Mouse (Mus musculus): ENCODE data around the gene Ctxn2.

Ctxn2 gene

DNA sequence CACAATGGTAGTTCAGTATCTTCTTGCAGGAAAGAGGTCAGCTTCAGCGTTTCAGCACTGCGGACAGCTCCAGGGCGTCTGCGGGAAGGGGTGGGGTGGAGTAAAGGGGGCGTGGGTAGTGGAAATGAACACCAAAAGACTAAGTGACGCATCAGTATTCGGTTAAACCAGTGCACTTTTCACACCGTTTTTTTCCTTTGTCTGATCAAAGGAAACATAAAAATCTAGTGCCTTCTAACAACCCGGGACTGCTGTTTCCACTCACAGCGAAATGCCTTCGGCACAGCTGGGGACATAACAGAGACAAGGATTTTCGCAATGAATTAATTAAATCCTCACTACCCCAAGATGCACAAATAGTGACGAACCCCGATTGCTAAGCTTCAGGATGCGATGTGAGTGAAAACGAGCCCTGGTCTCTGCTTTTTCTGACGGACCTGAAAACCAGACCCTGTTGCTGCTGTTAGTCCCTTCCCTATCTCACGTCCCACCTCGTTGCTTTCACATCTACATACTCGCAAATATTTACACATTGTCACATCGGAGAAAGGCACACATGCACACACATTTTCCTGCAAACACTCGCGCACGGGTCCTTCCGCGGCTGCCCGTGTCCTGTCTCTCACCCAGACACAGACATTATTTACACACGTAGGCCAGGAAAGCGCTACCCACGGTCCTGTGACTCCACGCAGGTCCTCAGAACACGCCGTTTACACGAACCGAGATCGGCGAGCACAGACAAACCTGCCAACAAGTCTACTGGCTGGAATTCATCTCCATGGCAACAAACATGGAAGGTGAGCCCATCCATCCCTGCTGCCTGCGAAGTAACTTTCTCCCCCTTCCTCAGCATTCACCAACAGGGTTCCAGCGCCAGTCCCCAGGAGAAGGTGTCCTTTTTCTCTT lies at the start of gene Ctxn2:
TSS of gene Ctxn2 (plus strand) at position 790 of the 909 bp plus-strand sequence.
- TF ChIP-seq GATA4 (IDR thresholded peaks at IDR 0.05; ENCODE audit: insufficient replicate concordance, low read length), result no peak

DNA sequence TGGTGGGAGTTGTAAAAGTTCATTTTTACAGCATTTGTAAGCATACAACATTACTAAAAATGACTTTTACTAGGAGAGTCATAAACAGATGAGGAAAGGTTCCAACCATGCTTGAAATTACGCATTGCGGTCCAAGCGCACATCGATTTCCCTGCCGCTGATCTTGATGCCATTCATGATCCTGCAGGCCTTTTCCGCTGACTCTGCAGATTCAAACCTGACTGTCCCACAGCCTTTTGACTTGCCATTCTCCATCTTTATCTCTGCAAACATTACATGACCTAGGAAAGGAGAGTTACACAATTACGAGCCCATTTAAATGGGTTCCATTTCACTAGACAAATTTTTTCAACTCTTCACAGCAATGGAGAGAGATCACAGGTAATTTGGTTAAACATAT lies 47.7 kb upstream of the Ctxn2 start:
- TF ChIP-seq GATA4 (IDR thresholded peaks at IDR 0.05; ENCODE audit: insufficient replicate concordance, low read length), result no peak

DNA sequence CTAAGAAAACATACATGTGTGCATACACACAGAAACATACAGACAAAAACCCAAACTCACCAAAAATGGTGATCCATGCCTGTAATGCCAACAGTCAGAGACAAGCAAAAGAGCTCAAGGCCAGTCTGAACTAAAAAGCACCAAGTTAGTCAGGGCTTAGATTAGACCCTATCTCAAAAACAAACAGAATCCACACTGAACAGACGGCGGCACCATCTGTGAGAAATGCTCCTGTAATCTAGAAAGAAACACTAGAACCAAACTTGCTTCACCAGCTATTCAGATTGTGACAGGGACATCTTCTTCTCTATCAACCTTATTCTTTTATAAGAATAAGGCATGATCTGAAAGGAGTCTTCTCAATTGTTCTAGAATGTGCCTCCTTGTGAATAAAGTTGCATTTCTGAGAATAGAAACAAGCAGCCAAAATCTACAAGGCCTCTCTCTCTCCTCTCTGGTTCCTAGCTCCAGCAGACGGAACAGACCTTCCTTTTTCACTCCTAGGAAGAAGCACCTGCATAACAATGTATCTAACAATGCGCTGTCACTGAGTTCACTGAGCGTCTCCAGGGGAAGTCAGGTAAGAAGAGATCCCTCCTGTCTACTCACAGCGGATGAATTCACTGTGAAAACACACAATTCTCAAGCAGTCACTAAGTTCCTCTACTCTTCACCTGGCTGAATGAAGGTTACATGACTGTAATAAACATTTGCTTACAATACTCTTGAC lies 16.9 kb upstream of the Ctxn2 start:
- TF ChIP-seq GATA4 (IDR thresholded peaks at IDR 0.05; ENCODE audit: insufficient replicate concordance, low read length), result no peak

DNA sequence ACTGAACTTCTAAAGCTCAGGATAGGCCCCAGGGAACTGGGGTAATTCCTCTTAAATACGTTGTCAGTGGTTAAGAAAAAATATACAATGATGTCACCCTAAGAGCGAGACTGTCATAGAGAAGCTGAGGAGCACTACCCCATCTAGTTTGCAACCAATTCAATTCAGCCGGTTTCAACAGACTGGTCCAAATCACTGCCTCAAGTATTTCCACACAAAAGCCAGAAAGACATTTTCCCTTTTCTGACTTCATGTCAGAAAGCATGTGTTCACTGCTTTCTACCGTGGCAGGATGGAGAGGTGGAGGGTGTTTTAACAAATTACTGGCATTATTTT lies 14.2 kb upstream of the Ctxn2 start:
- no peak for TF ChIP-seq GATA4 (IDR thresholded peaks at IDR 0.05; ENCODE audit: insufficient replicate concordance, low read length)

DNA sequence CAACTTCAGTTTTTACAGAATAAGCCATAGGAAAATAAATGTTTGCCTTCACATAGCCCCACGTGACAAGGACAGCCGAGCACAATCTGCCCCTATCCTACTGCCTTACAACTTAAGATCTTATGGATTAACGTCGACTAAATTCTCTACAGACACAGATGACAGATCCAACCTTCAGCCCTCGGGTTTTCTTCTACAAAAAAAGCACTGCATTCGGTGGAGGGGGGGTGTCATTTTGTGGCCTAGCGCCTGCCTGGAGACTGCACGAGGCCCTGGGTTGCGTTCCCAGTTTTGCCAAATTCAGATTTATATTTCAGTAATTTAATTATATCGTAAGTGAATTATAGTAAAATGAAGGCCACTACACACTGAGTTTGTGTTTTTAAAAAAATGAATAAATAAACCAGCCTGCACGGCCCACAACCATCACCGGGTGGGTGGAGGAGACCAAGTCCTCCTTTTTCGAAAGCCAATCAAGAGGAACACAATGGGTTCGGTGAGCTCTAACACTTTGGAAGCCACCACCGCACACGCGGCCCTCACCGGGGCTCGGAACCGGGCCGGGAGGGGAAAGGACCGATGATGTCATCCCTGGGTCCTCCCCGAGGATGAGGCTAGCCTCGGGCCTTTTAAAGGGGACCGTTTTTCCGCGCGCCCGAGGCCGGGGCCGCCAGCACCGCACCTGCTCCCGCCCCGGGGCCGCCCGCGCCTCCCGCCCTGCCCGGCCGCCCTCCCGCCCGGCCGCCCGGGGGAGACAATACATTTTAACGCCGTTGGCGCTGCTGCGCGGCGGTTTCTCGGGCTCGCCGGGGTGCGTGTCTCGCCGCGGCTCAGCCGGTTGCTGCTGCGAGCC lies 13.6 kb upstream of the Ctxn2 start:
- no peak for TF ChIP-seq GATA4 (IDR thresholded peaks at IDR 0.05; ENCODE audit: insufficient replicate concordance, low read length)

DNA sequence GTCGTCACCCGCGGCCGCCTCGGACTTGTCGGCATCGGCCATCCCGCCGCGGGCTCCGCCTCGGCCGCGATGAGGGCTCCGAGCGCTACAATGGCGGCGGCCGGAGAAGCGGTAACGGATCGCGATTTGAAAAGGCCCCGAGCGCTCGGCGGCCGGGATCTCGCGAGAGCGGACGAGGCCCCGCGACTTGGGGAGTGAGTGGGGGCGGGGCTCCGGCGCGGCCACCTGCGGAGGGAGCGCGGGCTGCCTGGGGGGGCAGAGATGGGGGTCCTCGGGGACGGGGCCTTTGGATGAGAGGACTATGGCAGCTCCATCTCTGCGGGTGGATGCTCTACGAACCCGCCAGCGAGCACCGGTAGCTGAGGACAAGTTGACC lies 13.0 kb upstream of the Ctxn2 start, which contains the start of gene Myef2:
TSS of gene Myef2 (minus strand) at position 185 of the 376 bp plus-strand sequence.
- no peak for TF ChIP-seq GATA4 (IDR thresholded peaks at IDR 0.05; ENCODE audit: insufficient replicate concordance, low read length)

DNA sequence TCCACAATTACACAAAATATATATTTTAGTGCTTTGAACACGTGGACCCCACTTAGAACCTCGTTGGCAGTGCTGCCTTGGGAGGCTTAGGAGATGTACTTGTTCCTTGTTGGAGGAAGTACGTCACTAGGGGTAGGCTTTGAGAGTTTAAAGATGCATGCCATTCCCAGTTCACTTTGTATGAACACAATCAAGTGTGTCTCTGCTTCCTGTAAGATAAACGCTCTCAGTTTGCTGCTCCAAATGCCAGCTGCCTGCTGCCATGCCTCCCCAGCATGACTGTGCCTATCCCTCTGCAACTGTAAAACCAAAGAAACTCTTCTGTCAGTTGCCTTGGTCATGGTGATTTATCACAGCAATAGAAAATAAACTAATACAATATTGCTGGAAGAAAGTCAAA lies 10.7 kb upstream of the Ctxn2 start:
- no peak for TF ChIP-seq GATA4 (IDR thresholded peaks at IDR 0.05; ENCODE audit: insufficient replicate concordance, low read length)

DNA sequence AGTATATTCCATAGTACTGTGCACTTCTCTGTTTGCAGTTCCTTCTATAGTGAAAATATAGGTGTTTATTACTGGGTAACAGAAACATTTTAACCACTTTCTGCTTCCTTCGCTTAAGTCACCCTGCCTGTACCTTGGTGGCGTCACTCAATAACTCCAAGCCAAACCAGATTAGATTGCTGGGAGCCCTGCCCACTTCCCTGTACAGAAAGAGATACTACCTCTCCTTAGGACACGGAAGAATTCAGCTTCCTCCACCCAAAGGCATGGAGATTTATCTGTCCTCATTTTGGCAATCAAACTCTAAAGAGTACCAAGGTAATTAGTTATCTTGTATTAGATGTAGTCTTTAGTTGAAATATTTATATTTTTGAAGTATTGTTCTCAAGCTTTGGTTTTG lies 9.7 kb upstream of the Ctxn2 start:
- TF ChIP-seq GATA4 (IDR thresholded peaks at IDR 0.05; ENCODE audit: insufficient replicate concordance, low read length), result no peak

DNA sequence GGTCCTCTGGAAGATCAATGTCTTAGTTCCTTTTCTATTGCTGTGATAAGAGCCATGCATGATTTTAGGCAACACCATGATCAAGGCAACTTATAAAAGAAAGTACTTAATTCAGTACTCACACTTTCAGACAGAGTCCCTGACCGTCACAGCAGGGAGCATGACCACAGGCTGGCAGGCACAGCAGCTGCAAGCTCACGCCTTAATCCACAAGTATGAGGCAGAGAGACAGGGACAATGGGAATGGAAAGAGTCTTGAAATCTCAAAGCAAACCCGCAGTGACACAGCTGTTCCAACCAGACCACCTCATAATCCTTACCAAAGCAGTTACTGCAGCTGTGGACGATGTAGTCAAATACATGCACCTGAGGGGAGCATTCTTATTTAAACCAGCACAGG lies 2.4 kb upstream of the Ctxn2 start:
- no peak for TF ChIP-seq GATA4 (IDR thresholded peaks at IDR 0.05; ENCODE audit: insufficient replicate concordance, low read length)

DNA sequence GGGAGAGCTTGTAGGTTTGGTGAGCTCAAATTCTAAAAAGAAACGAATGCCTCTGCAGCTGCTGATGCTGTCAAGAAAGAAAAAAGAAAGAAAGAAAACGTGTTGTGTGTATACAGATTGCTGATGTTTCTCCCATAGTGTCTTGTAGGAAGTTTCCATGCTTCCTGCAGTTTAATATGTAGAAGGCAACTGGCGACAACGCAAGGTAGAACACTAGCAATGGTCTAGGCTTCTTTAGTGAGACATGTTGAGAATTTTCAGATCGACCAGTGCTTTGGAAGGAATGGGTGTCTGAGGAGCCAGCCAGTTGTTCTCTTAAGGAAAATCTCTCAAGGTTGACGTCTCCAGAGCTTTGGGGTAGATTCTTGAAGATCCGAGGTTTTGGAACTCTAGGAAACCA lies 354 bp downstream of the Ctxn2 start:
- no peak for TF ChIP-seq GATA4 (IDR thresholded peaks at IDR 0.05; ENCODE audit: insufficient replicate concordance, low read length)

DNA sequence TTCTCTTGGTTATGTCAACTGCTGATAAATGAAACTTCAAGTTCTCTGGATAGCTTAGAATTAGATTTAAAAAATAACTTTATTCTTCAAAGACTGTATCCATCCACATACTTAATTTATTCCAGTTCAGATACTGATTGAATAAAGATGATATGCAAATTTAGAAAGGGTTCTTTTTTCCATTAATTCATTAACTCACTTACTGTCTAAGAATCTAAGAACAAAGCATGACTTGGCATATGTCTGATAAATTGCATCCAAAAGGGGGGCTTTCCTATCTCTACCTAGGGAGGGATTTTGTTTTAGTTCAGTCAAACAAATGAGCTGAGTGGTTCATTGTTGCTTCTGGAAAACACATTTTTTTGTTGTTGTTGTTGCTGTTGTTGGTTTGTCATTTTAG lies 5.8 kb downstream of the Ctxn2 start:
- TF ChIP-seq GATA4 (IDR thresholded peaks at IDR 0.05; ENCODE audit: insufficient replicate concordance, low read length), result no peak

DNA sequence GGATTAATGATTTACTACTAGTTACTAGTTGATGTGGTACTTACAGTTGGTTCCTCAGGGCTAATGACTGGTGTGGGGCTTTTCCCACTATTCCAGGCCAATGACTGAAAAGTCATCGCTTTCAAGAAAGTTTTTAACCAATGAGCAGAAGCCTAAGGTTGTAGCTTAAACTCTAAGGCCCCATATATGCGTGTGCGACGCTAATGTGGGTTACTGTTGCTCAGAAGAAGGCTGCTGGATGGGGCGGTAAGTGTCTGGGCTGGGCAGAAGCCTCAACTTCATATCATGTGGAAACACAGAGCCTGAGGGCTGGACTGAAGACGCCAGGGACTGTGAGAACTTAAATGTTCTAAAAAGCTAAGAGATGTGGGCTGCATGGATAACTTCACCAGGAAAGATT lies 15.9 kb downstream of the Ctxn2 start, which contains the start of gene Slc12a1:
TSS of gene Slc12a1 (plus strand) at position 118 of the 400 bp plus-strand sequence.
- TF ChIP-seq GATA4 (IDR thresholded peaks at IDR 0.05; ENCODE audit: insufficient replicate concordance, low read length), result no peak

DNA sequence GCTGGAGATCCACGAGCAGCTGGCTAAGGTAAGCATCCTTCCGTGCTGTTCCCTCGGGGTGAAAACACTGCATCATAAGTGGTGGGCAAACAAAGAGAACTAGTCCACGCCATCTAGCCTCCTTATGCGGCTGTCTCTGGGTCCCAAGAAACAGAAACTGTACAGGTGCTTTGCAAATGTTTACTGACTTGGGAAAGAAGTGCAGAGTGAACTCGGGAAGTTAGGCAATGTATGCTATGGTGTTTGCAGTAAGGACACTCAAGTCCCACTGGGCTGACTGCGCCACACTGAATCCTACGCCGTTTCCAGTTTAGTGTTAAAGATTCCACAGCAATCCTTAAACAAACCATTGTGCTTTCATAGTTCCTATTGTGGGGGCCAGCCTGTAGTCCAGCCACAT lies 17.8 kb downstream of the Ctxn2 start:
- no peak for TF ChIP-seq GATA4 (IDR thresholded peaks at IDR 0.05; ENCODE audit: insufficient replicate concordance, low read length)

DNA sequence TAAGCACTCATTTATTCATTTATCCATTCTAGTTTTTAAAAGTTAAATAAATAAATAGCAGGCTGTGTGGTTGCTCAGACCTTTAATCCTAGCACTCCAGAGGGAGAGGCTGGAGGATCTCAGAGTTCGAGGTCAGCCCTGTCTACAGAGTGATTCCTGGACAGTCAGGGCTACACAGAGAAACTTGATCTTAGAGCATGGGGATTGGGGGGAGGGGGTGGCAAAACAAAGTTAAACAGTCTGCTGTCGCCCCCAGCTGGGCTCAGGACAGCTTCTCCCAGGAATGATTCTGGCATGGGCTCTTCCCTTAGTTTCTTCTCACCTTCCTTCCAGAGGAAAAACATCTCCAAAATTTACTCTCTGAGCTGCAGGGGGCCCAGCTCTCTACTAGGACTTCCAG lies 19.0 kb downstream of the Ctxn2 start:
- TF ChIP-seq GATA4 (IDR thresholded peaks at IDR 0.05; ENCODE audit: insufficient replicate concordance, low read length), result no peak

DNA sequence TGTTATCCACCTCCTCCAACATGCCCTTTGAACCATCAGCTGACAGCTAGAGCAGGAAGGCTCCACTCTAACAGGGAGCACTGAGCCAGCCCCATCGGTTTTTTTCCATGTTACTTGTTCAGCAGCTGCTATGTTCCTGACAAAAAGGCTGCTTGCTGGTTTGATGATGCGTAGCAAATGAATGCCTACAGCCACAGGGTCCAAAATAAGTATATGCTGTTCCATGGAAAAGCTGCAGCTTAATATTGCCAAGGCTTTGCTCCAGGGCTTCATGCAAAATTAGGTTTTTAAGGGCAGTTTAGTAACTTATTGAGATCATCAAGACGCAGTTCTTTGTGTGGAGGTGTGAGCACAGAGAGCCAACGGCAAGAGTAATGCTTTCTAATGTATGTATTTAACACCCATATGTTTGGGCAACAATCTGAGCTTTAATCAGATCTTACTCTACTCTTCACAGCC lies 25.5 kb downstream of the Ctxn2 start:
- TF ChIP-seq GATA4 (IDR thresholded peaks at IDR 0.05; ENCODE audit: insufficient replicate concordance, low read length), result no peak
